Mouse (Mus musculus) embryonic facial prominence, embryonic 15.5 days (tissue): Measurements from ENCODE around the gene Podnl1. TPM values are rescaled to one million over a fixed set of nuclear protein-coding genes. Genes with fewer than 3 reads are reported as not detected.

Source experiments
- ATAC-seq: fragments of 200-750 bp; cut with Nextera tagmentation; 2 replicates; pipeline ENCODE4 v1.8.0; 2017; ENCODE audit warnings: low read depth, moderate TSS enrichment; ENCODE audit not compliant: insufficient number of reproducible peaks, low FRiP score, low TSS enrichment
- H3K27ac ChIP-seq: fragments of 300-500 bp; sonication (generic); replicated peaks from 2 replicates; pipeline ENCODE4 v1.5.1; 2015; ENCODE audit warnings: mild to moderate bottlenecking, inconsistent platforms
- H3K27me3 ChIP-seq: fragments of 300-500 bp; sonication (generic); 2 replicates; pipeline ENCODE4 v1.6.1; 2015; ENCODE audit warnings: inconsistent platforms
- H3K36me3 ChIP-seq: fragments of 300-500 bp; sonication (generic); 2 replicates; pipeline ENCODE4 v1.6.1; 2015; ENCODE audit warnings: mild to moderate bottlenecking, inconsistent platforms
- H3K4me1 ChIP-seq: fragments of 300-500 bp; sonication (generic); 2 replicates; pipeline ENCODE4 v1.6.1; 2015; ENCODE audit warnings: inconsistent platforms
- H3K4me2 ChIP-seq: fragments of 300-500 bp; sonication (generic); replicated peaks from 2 replicates; pipeline ENCODE4 v1.6.1; 2015; ENCODE audit warnings: mild to moderate bottlenecking, inconsistent platforms
- H3K4me3 ChIP-seq: fragments of 300-500 bp; sonication (generic); replicated peaks from 2 replicates; pipeline ENCODE4 v1.5.1; 2015; ENCODE audit warnings: mild to moderate bottlenecking, inconsistent platforms
- H3K9ac ChIP-seq: fragments of 300-500 bp; sonication (generic); 2 replicates; pipeline ENCODE4 v1.6.1; 2015; ENCODE audit warnings: inconsistent platforms
- H3K9me3 ChIP-seq: fragments of 300-500 bp; sonication (generic); replicated peaks from 2 replicates; pipeline ENCODE4 v1.6.1; 2016; ENCODE audit warnings: inconsistent platforms
- WGBS: fragments of 180-500 bp; shearing (Covaris S2); methylation state at CpG from one replicate; pipeline ENCODE4 v1.1.7; 2015; 5-methylcytosine and 5-hydroxymethylcytosine counted together
- polyA plus RNA-seq: library from polyadenylated mRNA; unstranded; fragments of >200 nt; fragmentation: Nextera tagmentation; extraction: Ambion mirVana; gene quantifications from 2 replicates; pipeline ENCODE4 v1.2.1, GENCODE M21; 2015

Podnl1 gene
- 2.8 and 3.5 TPM in 2 replicates for polyA plus RNA-seq

DNA sequence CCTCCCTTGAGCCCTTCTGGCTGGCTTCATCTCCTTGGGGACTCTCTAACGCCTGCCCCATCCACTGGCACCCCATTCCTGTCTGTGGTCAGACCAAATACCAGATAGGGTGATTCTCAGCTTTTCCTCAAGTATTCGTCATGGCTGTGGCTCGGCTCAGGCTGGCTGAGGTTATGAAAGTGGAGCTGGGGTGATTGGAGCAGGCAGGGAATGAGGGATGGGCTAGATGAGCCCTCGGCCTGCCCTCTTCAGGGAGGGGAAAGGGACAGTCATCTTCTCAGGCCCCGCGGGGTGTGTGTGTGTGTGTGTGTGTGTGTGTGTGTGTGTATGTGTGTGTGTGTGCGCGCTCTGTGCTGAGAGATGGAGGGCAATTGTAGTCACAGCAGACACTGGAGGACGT lies at the start of gene Podnl1:
TSS of gene Podnl1 (plus strand) at position 334 of the 400 bp plus-strand sequence.
- Histone ChIP-seq H3K27ac (no peak within 1 kb of the TSS), H3K4me3 (no peak within 1 kb of the TSS), H3K9me3 (no peaks in the 10 kb centered on the region), H3K4me2 (no peak within 1 kb of the TSS), H3K9ac (no peak within 1 kb of the TSS), H3K27me3 (no peaks in the 10 kb centered on the region), H3K36me3 (no peaks in the 10 kb centered on the region), H3K4me1 (peaks cover 7% of the 10 kb centered on the region)
- 40% methylated on average over 9 of the region's 9 CpGs for WGBS
- peak; percentile 55; the same call in 1 of the 2 replicates for ATAC-seq

DNA sequence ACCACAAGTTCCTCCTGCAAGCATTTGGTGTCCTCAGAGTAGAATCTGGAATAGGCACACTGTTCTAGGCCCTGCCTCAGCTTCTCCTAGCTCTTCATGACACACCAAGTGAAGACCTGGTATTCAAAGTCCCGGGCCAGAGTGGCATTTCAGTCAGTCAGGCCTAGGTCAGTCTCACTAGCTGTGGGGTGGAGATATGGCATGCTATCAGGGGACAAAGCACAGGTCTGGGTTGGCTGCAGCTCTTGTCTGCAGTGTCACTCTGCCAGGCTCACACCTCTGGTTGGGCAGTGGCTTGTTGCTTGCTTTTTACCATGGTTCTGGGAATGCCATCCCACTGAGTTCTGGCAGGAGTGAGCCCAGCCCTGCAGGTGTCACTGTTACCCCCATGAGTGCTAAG lies 49.4 kb upstream of the Podnl1 start:
- Histone ChIP-seq H3K27ac (no peak overlapping the region), H3K4me1 (peaks cover 17% of the 10 kb centered on the region), H3K9me3 (no peaks in the 10 kb centered on the region), H3K4me3 (no peak overlapping the region), H3K9ac (no peak overlapping the region), H3K27me3 (no peaks in the 10 kb centered on the region), H3K36me3 (peaks cover 29% of the 10 kb centered on the region), H3K4me2 (no peak overlapping the region)
- no peak for ATAC-seq
- WGBS = 100% methylated on average over 1 of the region's 1 CpGs

GRCm38 (mm10) chr8:84076849-84077248 lies 48.9 kb upstream of the Podnl1 start:
- Histone ChIP-seq H3K9ac (no peak overlapping the region), H3K4me1 (peaks cover 13% of the 10 kb centered on the region; the same call in 1 of the 2 replicates), H3K27ac (no peak overlapping the region), H3K27me3 (no peaks in the 10 kb centered on the region), H3K4me2 (no peak overlapping the region), H3K9me3 (no peaks in the 10 kb centered on the region), H3K4me3 (no peak overlapping the region), H3K36me3 (peaks cover 30% of the 10 kb centered on the region)
- ATAC-seq = no peak
- 45% methylated on average over 3 of the region's 3 CpGs for WGBS

- H3K27me3 ChIP-seq = no peaks in the 10 kb centered on the region
- no peak overlapping the region for H3K27ac ChIP-seq
- peaks cover 54% of the 10 kb centered on the region for H3K36me3 ChIP-seq
- no peak overlapping the region for H3K4me2 ChIP-seq
- H3K4me1 ChIP-seq = 0 out of 2 replicates have a peak, but pooled peaks cover 1% of the 10 kb centered on the region
- ATAC-seq = no peak
- no peak overlapping the region for H3K4me3 ChIP-seq
- no peak overlapping the region for H3K9ac ChIP-seq
- H3K9me3 ChIP-seq = no peaks in the 10 kb centered on the region
- WGBS = 74% methylated on average over 5 of the region's 5 CpGs
Observed at GRCm38 (mm10) chr8:84079206-84079605, 46.6 kb upstream of the Podnl1 start.

- H3K27me3 ChIP-seq = no peaks in the 10 kb centered on the region
- no peak overlapping the region for H3K4me2 ChIP-seq
- peaks cover 74% of the 10 kb centered on the region for H3K36me3 ChIP-seq
- H3K4me1 ChIP-seq = peaks cover 8% of the 10 kb centered on the region; the same call in 1 of the 2 replicates
- no peak overlapping the region for H3K27ac ChIP-seq
- no peaks in the 10 kb centered on the region for H3K9me3 ChIP-seq
- no peak overlapping the region for H3K9ac ChIP-seq
- H3K4me3 ChIP-seq = no peak overlapping the region
- ATAC-seq = no peak
- WGBS = 36% methylated on average over 8 of the region's 8 CpGs
Observed at GRCm38 (mm10) chr8:84083829-84084241, 42.0 kb upstream of the Podnl1 start.

- ATAC-seq = no peak
Observed at GRCm38 (mm10) chr8:84084341-84085115, 41.3 kb upstream of the Podnl1 start.

GRCm38 (mm10) chr8:84087156-84087555 lies 38.6 kb upstream of the Podnl1 start:
- no peak overlapping the region for H3K4me3 ChIP-seq
- H3K36me3 ChIP-seq = peaks cover 82% of the 10 kb centered on the region
- H3K9ac ChIP-seq = no peak overlapping the region
- no peak overlapping the region for H3K27ac ChIP-seq
- H3K9me3 ChIP-seq = no peaks in the 10 kb centered on the region
- H3K4me1 ChIP-seq = peaks cover 8% of the 10 kb centered on the region; the same call in 1 of the 2 replicates
- no peak for ATAC-seq
- 85% methylated on average over 7 of the region's 7 CpGs for WGBS
- no peak overlapping the region for H3K4me2 ChIP-seq
- H3K27me3 ChIP-seq = no peaks in the 10 kb centered on the region

More at GRCm38 (mm10) chr8:84084341-84085115, 41.3 kb upstream of the Podnl1 start:
- Histone ChIP-seq H3K9ac (no peak overlapping the region), H3K4me3 (no peak overlapping the region), H3K36me3 (peaks cover 78% of the 10 kb centered on the region), H3K4me2 (peak overlapping the region; percentile 21; the same call in 1 of the 2 replicates), H3K27ac (no peak overlapping the region), H3K27me3 (no peaks in the 10 kb centered on the region), H3K4me1 (peaks cover 8% of the 10 kb centered on the region; the same call in 1 of the 2 replicates), H3K9me3 (no peaks in the 10 kb centered on the region)
- WGBS = 38% methylated on average over 40 of the region's 42 CpGs

GRCm38 (mm10) chr8:84087821-84088220 lies 38.0 kb upstream of the Podnl1 start:
- no peak overlapping the region for H3K4me3 ChIP-seq
- H3K27ac ChIP-seq = no peak overlapping the region
- H3K4me1 ChIP-seq = peaks cover 8% of the 10 kb centered on the region; the same call in 1 of the 2 replicates
- no peak overlapping the region for H3K9ac ChIP-seq
- no peak for ATAC-seq
- no peak overlapping the region for H3K4me2 ChIP-seq
- no peaks in the 10 kb centered on the region for H3K27me3 ChIP-seq
- H3K9me3 ChIP-seq = no peaks in the 10 kb centered on the region
- peaks cover 82% of the 10 kb centered on the region for H3K36me3 ChIP-seq
- 93% methylated on average over 14 of the region's 14 CpGs for WGBS

DNA sequence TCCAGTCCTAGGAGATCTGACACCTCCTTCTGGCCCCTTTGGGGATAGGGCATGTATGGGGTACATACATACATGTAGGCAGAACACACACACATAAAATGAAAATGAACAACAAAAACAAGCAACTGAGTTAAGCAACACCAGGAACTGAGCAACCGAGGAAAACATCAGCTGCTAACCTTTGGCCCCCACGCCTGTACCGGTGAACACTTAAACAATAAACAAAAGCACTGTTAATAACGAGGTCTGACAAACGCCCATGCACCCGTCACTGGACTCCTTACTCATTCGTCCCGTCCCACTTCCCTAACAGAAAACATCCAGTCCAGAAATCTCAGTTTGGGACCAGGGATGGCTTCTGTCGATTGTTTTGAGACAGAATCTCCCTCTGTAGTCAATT lies 36.5 kb upstream of the Podnl1 start:
- Histone ChIP-seq H3K27me3 (no peaks in the 10 kb centered on the region), H3K9ac (no peak overlapping the region), H3K9me3 (no peaks in the 10 kb centered on the region), H3K4me2 (no peak overlapping the region), H3K4me1 (peaks cover 6% of the 10 kb centered on the region; the same call in 1 of the 2 replicates), H3K4me3 (no peak overlapping the region), H3K36me3 (peaks cover 81% of the 10 kb centered on the region), H3K27ac (no peak overlapping the region)
- 78% methylated on average over 9 of the region's 9 CpGs for WGBS
- ATAC-seq = no peak

GRCm38 (mm10) chr8:84090585-84090984 lies 35.2 kb upstream of the Podnl1 start:
- Histone ChIP-seq H3K27ac (no peak overlapping the region), H3K36me3 (peaks cover 84% of the 10 kb centered on the region), H3K4me2 (no peak overlapping the region), H3K9ac (no peak overlapping the region), H3K27me3 (no peaks in the 10 kb centered on the region), H3K9me3 (no peaks in the 10 kb centered on the region), H3K4me1 (no peaks in the 10 kb centered on the region), H3K4me3 (no peak overlapping the region)
- ATAC-seq = no peak
- WGBS = 89% methylated on average over 8 of the region's 8 CpGs

DNA sequence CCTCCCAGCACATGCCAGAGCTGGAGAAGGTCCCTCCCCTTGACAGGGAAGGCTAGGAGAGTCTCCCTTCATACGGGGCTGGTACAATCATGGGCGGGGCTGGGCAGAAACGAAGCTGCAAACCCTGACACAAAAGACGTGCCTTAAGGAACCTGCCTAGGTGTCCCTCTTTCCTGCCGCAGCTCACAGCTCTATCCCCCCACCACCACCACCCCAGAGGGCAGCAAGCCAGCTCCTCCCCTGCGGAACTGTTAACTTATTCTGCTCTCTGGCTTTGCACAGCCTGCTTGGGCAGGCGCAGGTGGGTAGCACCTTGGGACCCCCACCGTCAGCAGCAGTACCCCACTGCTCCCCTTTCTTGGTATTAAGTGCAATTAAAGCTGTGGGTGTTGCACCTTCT lies 29.7 kb upstream of the Podnl1 start:
- Histone ChIP-seq H3K4me2 (no peak overlapping the region), H3K9ac (no peak overlapping the region), H3K9me3 (no peaks in the 10 kb centered on the region), H3K4me3 (no peak overlapping the region), H3K36me3 (peaks cover 91% of the 10 kb centered on the region), H3K4me1 (no peaks in the 10 kb centered on the region), H3K27ac (no peak overlapping the region), H3K27me3 (no peaks in the 10 kb centered on the region)
- WGBS = 65% methylated on average over 8 of the region's 8 CpGs
- ATAC-seq = no peak
